Mouse (Mus musculus) embryo, embryonic 10.5 days (tissue): ENCODE results near the gene Cpeb4.
"Not testable (repeated sequence)": the region's sequence is repeated elsewhere in the genome, so short reads cannot be mapped to it uniquely, and the experiment has no call there.

Source experiments
- DNase-seq: peaks from one replicate; pipeline ENCODE4 v3.0.0-alpha.2; 2015; ENCODE audit warnings: low spot score

The Cpeb4 gene

DNA sequence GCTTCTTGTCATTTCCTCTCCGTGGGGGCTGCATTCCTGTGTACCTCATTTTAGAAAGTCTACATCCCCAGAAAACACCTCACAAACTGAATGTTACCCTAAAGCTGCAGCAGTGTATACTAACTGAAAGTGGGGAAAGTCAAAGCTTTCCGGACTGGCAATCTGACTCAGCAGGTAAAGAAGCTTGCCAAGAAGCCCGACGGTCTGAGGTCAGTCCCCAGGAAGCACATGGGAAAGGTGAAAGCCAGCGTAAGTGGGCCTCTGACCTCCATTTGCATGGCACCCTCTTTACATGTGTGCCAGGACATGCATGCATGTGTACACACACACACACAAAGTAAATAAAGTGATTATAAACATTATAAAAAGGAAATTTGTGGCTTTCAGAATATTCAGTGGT is 103.7 kb downstream of the Cpeb4 start:
- no peak for DNase-seq

GRCm38 (mm10) chr11:31976137-31976536 is 104.1 kb downstream of the Cpeb4 start:
- DNase-seq: no peak

DNA sequence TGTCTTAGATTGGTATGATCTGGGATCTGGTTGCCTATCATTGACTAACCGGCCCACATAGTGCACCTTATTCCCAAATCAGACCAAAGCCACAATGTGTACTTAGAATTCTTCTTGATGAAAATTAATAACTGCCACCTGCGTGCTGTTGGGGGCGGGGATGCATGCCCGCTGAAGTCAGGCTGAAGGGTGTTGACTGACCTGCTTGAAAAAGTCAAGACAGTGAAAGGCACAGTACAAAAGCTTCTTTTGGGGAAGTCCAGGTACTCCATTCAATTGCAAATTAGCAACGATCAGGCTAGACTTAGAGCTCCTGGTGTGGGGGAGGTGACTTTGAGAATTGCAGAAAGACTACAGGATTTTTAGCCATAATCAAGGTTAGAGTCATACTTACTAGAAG is 108.1 kb downstream of the Cpeb4 start:
- not testable (repeated sequence) for DNase-seq

GRCm38 (mm10) chr11:31981830-31982229 is 109.8 kb downstream of the Cpeb4 start:
- no peak for DNase-seq

DNA sequence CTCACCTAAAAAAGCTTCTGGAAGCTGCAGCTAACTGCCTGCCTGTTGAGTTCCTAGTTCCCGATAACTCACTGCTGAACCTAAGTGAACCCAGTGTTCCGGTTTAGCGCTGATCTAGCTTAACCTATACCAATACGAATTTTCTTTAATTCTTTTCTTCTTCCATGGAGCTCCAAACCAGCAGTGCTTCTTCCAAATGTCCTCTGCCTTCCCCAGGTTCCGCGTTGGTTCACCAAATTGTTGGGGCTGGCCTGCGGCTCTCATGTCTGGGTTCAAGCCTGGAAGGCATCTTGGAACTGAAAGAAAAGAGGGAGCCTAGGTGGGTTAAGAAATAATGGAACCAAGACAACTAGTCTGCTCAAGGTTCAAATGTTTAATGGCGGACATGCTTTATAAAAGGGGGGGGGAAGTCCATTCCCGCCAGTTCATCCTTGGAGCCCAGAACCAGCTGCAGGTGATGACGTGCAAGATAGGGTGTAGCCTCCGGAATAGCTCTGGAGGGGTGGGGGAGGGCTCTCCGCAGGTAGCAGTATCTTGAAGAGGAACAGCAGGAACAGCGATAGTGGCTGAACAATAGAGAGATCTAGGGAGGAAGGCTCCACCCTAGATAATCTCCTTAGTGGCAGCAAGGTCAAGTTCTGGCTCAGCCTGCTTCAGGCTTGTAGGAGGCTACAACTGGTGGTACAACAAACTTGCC is 110.4 kb downstream of the Cpeb4 start:
- DNase-seq: not testable (repeated sequence)

- DNase-seq: no peak
Measured at GRCm38 (mm10) chr11:31983249-31983648, 111.2 kb downstream of the Cpeb4 start.

GRCm38 (mm10) chr11:31984786-31985185 is 112.8 kb downstream of the Cpeb4 start:
- no peak for DNase-seq
